Mouse (Mus musculus): ENCODE measurements around the gene Abcf3.

DNA sequence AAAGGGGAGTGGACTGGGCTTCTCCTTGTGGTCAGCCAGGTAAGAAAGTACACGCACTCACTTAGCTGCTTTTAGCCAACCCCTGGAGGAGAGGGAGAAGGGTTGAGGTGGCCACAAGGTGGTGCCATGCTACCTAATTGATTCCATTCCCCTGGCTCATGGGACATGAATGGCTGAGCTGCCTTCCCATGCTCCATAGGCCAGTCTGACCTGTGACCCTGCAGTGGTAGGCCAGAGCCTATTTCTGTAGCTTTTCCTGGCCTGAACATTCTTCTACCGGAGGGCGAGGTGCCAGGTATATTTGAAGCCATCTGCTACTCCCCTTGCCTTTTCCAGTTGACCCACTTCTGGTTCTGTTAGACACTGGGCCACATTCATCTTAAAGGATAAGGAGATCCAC, 39.0 kb upstream of the Abcf3 start:
- TF ChIP-seq GATA1 (IDR thresholded peaks at IDR 0.05; ENCODE audit: borderline replicate concordance, low read length) (no peak), FLI1 (IDR thresholded peaks at IDR 0.05; ENCODE audit: low read length) (no peak)
